Mouse (Mus musculus) kidney, adult 18-20 months (tissue): Measurements from ENCODE around the gene Adamts13.
A peak's percentile ranks its signal among the peaks of the same experiment; 100 is the strongest.

ENCODE experiments used
- DNase-seq: peaks from one replicate; pipeline ENCODE4 v3.0.0; 2021

Adamts13 gene

DNA sequence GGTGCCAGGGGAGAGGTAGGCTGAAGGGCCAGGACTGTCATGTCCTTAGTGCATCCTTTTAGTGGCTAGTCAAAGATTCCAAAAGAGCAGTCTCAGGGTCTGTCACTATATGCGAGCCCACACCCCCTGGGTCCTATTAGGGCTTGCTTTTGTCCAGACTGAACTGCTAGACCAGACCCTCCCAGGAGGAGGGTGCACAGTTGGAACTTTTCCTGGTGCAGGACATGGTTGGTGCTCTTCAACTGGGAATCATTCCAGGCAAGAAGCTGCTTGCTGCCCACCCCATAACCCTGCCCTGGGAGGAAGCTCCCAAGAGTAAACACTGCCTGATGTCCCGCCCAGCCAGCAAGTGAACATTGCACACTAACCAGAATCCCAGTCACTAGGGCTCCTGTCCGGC is at the start of gene Adamts13:
Gene Adamts13 (plus strand): TSS at position 301 of the 400 bp plus-strand sequence.
- no peak for DNase-seq

DNA sequence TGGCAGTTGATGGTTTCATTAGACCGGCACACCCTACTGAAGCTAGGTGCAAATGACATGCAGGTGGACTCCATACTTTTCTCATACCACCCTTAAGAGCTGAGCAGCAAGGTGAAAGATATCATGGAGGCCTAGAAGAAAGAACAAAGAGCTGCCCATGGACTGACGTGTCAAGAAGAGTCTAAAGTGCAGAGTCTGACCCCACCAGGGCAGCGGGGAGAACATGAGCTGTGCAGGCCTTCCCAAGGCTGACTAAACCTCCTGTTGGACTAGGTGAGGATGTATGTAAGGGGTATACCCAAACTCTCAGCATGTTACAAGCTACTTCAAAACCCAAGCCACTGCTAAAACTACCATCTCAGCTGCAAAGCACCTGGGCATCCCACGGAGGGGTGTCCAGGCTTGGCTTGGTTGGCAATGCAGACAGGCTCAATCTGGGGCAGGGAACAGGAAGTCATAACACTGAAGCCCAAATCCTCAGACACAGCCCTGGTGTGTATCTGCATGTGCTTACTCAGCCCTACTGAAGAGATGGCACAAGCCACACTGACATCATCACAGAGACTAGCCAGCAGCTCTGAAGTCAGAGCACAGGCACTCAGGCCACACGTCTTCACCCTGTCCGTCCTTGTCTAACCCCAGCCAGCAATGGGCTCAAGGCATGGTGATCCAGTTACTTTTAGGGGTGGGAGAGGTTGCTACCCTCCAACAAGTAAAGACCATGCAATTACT is 45.3 kb upstream of the Adamts13 start:
- DNase-seq = no peak

DNA sequence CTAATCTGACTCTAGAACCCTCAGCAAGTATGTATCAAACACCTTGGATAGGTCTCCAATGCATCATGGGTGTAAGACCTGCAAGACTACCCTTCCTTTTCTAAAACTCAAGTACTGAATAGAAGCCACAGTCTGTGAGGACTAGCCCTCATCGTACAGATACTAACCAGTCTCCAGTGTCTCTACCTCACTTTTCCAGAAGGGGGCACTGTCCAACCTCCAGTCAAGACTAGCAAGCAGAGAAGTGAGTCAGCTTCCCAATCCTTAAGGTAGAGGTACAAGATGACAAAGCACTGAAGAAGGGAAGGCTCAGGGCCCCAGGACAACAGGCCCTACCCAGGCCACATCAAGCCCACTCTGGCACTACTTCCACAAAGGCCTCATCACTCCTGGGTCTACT is 42.8 kb upstream of the Adamts13 start:
- peak; percentile 66 for DNase-seq

DNA sequence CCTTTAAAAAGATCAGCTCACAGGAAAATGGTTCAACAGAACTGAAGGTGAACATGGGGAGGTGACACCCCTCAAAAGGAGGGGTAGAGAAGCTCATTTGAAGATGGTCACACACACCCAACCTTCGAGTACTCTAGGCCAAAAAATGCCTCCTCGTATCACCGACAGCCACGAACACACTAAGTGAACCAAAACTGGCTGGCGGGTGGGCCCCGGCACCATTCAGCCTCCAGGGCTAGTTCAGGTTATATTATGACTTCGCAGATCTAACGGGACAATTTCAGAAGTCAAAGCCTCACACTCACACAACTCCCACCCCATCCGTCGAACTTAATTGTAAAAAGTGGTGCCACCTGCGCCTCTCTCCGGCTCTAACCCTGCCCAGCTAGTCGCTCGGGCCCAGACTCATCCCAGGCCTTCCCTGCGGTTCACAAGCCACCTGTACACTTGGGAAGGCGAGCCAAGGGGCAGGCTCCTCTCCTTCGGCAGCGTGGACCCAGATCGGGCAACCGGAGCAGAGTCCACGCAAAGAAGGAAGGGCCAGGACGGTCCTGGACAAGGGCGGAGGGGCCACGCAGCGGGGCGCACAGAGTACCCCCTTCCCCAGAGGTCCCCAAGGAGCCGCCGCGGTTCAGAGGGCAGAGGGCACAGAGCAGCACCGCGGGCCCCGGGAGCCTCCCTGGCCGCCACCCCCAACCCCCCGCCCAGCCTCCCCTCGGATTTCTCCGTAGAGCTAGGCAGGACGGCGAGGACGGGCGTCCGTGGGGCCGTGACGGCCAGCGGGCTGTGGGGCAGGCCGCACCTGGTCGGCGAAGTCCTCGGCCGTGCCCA is 40.5 kb upstream of the Adamts13 start:
- peak; percentile 69 for DNase-seq

DNA sequence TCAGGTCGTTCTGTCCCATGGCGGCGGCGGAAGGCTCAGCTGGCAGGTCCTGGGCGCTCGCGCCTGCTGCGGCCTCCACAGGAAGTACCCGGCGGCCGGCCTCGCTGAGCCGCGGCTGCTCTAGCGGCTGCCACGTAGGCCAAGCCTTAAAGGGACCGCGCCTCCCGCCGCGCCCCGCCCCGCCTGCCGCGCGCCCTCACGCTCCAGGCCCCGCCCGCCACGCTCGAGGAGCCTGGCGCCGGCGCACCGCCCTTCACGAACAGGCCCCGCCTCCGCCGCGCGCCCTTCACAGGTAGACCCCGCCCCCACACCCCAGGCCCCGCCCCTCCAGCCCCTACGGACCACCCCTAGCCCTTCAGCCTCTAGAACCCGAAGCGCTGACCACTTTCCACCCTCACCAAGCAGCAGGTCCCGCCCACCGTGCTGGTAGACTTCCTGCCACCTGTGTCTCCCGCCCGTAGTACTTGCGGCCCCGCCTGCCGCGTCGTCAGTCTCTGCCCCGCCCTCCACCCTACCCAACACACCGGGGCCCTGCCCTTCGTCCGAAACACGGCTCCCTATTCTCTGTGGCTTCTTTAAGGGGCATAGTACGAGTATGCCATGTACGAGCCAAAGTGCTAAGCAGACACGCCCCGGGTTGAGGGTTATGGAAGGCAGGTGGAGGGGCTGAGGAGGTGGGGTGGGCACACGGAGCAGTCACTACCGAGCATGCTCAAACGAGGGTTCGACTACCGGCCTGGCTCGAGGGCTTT is 39.7 kb upstream of the Adamts13 start, which contains the start of the genes Surf4 and Stkld1:
Gene Surf4 (minus strand): TSS at position 625 of the 752 bp plus-strand sequence.
Gene Stkld1 (plus strand): TSS at position 744 of the 752 bp plus-strand sequence.
- peak; percentile 95 for DNase-seq

DNA sequence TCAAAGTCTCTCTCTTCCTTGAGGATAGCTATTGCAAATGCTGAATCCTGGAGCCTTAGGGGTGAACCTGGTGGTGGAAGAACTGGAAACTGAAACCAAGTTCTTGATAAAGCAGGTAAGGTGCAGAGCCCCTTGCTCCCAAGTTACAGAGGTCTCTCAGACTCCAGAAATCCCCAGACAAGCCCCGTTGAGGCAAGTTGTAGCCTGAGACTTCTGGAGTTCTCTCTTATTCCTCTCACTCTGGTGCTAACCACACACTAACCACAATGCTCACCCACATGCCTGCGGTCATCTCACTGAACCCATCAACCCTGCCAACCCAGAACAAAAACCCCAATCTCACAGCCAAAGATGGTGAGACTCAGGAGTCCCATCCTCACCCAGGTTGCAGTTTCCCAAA is 37.9 kb upstream of the Adamts13 start:
- no peak for DNase-seq

DNA sequence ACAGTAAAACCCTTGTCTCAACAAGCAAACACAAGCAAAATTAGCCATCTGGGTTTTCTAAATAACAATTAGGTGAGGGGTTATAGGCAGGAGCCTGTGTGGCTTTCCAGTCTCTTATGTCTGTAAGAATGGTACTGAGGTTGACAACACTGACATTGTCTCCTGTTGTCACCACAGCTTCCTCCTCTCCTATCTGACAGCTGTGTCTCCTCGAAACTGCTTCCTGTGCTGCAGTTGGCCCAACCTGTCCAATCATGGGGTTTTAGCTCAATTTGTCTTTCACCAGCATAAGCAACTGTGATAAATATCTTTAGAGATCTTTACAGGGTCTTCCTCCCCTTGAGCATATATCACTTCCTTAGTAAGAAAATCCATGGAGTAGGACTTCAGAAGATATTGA is 36.8 kb upstream of the Adamts13 start:
- DNase-seq = no peak

DNA sequence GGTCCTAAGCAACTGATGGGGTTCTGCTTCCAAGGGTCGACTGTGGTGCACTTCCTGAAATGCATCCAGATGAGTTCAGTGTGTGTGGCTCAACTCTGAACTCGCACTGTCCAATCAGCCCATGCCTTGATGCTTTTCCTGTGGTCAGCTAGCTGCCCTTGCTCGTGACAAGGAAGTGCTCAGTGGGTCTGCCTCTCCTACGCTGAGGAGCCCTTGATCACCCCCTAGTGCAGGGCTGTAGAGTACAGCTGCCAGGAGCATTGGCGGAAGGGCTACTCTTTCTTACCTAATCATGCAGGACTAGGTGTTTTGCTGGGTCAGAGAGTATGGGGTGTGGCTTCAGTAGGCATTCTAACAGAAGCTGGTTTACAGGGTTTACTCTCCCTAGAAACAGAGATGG is 31.7 kb upstream of the Adamts13 start:
- DNase-seq = no peak

DNA sequence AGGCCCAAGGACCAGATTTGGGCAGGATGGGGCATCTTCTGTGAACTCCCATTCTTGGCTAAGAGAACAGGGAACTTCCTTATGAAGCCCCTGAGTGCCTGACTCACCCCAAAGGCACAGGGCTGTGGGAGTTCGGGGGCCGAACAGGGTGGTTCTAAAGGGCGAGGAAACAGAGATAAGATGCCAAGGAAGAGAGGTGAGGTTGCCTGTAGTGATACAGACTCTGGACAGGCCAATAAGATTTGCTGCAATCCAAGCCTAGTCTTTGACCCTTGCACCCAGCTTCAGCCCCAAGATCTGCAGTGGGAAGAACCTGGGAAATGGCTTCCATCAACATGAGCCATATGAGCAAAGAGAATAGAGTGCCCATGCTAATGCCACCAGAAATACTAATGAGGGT is 30.0 kb upstream of the Adamts13 start:
- no peak for DNase-seq

DNA sequence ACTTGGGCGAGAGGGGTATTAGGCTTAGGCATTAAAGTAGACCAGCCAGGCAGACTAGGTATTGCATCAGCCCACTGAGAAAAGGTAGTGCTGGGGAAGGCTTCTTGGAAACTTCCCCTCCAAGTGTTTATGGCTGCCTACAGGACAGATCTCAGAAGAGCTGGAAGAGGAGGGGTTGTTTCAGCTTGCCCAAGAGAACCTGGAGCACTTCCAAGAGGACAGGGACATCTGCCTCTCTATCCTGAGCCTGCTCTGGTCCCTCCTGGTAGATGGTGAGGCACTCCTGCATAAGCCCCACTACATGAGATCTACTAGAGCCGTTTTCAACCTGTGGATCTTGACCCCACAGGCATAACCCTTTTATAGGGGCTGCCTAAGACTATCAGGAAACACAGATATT is 22.8 kb upstream of the Adamts13 start:
- no peak for DNase-seq

DNA sequence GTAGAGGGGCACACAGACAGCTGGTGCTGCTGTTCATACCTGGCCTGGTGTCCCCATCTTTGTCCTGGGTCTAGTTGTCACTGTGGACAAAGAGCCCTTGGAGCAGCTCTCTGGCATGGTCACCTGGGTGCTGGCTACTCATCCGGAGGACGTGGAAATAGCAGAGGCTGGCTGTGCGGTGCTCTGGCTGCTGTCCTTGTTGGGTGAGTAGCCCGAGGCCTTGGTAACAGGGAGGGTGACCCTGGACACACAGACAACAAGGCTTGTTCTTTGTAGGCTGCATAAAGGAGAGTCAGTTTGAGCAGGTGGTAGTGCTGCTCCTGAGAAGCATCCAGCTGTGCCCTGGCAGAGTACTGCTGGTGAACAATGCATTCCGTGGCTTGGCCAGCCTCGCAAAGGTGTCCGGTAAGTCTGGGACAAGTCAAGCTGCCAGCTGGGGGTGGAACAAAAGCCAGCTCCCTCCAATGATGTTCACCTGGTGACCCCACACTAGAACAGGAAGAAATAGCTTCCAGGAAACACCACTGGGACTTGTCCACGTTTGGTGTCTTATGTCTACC is 21.8 kb upstream of the Adamts13 start:
- DNase-seq = no peak

DNA sequence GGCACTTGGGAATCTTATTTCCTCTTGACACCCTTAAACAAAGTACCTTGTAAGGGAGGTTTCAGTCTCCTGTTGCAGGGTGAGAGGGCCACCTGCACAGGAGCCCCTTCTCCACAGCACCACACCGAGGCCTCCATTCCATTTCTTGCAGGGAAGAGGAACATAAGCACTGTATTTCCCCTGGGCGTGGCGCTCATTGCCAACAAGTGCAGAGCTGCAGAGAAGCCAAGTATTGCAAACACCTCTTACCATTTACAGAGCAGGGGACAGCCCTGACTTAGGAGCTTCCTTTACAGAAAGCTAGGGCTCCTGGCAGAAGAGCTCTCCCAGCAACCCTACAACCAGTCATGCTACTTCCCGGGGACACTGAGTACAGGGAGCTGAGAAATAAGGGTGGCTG is 21.0 kb upstream of the Adamts13 start:
- DNase-seq = no peak

DNA sequence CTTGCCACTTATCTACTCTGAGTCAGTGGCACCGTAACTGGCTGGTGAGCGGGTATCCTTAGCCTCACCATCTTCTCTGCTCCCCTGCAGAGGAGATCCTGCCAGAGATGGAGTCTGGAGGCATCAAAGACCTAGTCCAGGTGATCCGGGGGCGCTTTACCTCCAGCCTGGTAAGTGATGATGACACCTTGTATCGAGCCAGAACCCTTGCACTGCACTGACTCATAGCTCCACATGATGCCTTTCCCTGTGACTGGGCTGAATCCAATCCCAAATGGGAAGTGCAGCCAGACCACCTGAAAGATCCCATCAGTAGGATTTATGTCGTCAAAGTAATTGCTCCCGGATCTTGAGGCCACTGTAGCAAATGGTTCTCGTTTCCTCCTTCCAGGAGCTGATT is 20.4 kb upstream of the Adamts13 start:
- DNase-seq = no peak

DNA sequence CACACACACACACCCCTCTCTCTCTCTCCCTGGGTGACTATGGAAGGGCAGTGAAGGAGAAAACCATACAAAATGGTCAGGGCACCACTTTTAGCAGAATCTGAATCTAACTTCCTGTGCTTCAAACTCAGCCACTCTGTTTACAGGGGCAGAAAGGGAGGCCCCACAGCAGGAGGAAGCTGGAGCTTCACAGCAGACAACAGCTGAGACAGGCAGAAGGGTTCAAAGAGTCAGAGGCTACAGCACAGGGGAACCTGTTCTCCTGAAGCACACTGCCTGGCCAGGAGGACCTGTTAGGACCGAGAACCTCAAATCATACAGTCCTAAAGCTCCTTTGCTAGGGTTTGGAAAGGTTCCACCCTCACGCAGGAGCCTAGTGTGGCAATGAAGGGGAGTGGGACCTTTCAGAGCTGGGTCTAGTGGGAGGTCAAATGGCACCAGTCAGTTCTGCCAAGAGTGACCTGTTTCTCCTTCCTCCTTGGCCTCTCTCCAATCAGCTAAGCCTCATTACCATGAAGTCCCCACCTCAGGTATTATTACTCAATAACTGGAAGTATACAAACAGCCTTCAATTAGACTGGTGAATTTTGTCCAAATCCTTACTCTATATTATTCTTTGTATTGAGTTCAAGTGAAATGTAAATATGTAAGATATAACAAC is 18.4 kb upstream of the Adamts13 start:
- DNase-seq = no peak

DNA sequence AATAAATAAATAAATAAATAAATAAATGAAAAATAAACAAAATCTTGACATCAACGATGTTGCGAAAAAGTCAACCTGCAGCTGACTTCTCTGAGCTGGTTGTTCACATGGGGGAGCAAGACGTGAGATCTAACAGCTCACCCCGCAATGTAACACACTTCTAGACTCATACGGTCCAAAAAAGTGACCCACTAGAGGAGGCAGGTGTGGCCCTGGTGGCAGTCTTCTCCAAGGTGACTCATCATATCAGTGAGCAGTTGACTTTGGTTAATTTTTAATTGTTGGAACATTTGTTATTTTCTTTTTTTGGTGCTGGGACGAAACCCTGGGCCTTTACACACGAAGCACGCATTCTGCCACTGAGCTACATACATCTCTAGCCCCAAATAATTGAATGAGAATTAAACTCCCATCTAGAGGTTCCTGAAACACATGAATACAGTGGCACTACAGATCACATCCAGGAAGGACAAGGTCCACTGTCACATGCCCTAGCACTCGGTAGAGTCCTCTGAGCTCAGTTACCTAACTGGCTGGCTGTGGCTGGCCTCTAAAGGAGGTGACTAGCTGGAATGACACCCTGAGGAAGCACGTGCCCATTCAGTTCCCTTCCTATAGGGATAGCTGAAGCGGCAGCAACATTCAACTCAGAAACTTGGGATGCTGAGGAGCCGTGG is 16.3 kb upstream of the Adamts13 start:
- peak; percentile 22 for DNase-seq

DNA sequence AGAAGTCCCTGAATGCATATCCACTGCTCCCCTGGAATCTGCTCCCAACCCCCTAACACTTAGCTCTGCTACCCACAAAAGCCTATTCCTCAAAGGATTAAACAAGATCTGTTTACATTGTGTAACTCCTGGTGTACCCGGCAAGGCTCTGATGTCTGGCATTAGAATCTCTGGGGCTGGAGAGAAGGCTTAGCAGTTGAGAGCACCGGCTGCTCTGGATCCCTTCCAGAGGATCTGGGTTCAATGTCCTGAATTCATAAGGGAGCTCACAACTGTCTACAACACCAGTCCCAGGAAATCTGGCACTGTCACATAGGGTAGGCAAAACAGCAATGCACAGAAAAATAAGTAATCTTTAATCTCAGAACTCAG is 15.7 kb upstream of the Adamts13 start:
- DNase-seq = peak; percentile 16

DNA sequence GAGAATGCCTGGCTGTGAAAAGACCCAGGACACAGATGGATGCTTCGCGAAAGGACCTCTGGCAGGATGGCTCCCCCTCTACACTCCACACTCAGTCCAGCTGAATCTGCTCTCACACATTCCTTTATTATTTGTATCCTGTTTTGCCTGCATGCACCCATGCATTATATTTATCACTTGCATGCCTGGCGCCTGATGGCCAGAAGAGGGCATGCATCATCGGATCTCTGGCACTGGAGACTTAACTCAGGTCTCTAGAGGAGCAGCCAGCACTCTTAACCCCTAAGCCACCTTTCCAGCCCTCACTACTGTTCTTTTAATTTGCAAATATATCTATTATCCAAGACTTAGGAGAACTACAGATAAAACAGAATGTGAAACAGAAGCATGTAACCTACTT is 12.5 kb upstream of the Adamts13 start:
- DNase-seq = peak; percentile 35

DNA sequence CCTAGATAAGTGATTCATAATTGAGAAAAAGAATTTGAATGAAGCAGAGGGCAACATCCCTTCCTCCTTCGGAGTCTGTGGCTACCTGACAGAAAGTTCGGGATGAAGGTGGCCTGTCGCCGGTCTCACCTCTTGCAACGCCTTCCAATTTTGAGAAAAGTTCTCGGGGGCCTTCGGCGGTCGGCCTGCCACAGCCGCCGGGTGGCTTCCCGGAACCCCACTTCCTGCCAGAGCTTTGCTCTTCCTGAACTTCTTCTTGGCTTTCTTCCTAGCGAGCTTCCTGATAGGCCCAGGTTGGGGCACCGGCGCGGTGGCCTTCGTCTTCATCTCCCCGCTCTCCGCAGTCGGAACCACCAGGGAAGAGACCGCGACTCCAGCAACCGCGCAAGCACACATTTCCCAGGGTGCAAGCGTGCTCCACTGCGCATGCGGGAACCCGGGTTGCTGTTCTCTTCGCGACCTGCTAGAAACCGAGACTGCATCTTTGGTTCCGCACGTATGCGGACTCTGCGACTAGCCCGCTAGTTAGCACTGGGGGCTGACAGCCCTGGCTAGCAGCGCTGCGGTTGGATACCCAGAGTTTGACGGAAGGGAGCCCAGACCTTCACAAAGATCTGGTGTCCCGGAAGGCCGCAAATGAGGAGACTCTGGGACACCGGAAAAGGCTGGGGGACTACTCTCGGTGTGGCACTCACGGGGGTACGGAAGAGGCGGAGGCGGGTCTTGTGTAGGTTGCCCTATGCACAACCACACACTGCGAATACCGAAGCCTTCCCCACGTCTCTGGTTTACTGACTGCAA is 9.1 kb upstream of the Adamts13 start, which contains the start of gene Rexo4:
Gene Rexo4 (minus strand): TSS at position 464 of the 801 bp plus-strand sequence.
- peak; percentile 94 for DNase-seq

DNA sequence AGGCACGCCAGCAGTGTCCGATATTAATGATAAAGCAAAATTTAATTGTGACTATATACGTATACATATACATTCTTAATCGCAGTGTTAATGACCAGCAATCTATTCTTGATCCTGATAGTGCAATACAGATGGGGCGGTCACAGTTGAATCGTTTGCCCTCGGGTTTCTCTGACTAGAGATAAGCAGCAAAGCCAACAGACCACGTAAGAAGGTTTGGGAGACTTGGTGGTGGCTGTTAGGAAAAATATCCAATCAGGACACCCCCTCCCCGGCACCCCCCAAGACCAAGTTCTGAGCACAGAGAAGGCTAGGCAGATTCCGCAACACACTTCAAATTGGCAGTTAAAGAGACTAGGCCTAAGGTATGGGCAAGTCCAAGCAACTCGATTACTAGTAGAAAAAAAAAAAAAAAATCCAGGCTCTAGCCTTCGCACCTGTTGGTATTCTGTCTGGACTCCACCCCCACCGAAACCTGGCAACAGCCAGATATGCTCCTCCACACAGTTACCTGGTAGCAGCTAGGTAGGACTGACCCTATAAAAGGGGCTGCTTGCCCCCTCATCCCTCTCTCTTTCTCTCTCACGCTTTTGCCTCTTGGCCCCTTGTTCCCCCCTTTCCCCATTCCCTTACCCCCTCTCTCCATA is 8.4 kb upstream of the Adamts13 start:
- DNase-seq = no peak

DNA sequence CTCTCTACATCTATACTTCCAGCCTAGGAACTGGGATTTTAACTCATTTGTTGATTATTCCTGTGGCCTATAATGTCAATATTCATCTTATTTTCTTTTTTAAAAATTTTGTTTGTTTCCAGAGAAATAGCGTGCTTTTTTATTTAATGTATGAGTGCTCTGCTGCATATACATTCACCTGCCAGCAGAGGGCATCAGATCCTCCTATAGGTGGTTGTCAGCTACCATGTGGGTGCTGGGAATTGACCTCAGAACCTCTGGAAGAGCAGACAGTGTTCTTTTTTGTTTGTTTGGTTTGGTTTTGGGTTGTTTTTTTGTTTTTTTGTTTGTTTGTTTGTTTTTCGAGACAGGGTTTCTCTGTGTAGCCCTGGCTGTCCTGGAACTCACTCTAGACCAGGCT is 6.0 kb upstream of the Adamts13 start:
- DNase-seq = no peak
